Mouse (Mus musculus) ES-Bruce4 (cell line): ENCODE measurements around the gene Rp9. TPM values are rescaled to one million over a fixed set of nuclear protein-coding genes. Genes with fewer than 3 reads are reported as not detected.

Experiments used
- H3K27ac ChIP-seq: 2 replicates; pipeline ENCODE4 v1.5.1; 2012; ENCODE audit warnings: low read length, inconsistent platforms; ENCODE audit not compliant: insufficient read depth
- H3K27me3 ChIP-seq: 2 replicates; pipeline ENCODE4 v1.6.1; 2012; ENCODE audit warnings: mild to moderate bottlenecking, low read length, inconsistent platforms; ENCODE audit not compliant: control insufficient read depth, poor library complexity, insufficient read depth, severe bottlenecking
- H3K36me3 ChIP-seq: 2 replicates; pipeline ENCODE4 v1.6.1; 2012; ENCODE audit warnings: inconsistent platforms, mild to moderate bottlenecking, low read length, moderate library complexity; ENCODE audit not compliant: control insufficient read depth, poor library complexity, insufficient read depth, severe bottlenecking
- H3K4me1 ChIP-seq: one replicate; pipeline ENCODE4 v1.8.1; 2011; ENCODE audit warnings: low read length; ENCODE audit not compliant: control insufficient read depth, insufficient read depth
- H3K4me3 ChIP-seq: 2 replicates; pipeline ENCODE4 v1.5.1; 2011; ENCODE audit warnings: low read depth, mild to moderate bottlenecking, low read length
- H3K9ac ChIP-seq: 2 replicates; pipeline ENCODE4 v1.6.1; 2012; ENCODE audit warnings: low read depth, mild to moderate bottlenecking, inconsistent platforms; ENCODE audit not compliant: poor library complexity, severe bottlenecking
- H3K9me3 ChIP-seq: replicated peaks from 2 replicates; pipeline ENCODE4 v1.6.1; 2012; ENCODE audit warnings: mild to moderate bottlenecking, low read length, inconsistent platforms; ENCODE audit not compliant: control insufficient read depth, poor library complexity, insufficient read depth, severe bottlenecking
- CTCF ChIP-seq: IDR thresholded peaks from one replicate; pipeline ENCODE4 v1.8.1; 2011; ENCODE audit warnings: low read depth, low read length
- EP300 ChIP-seq: IDR thresholded peaks from 2 replicates; pipeline ENCODE4 v1.6.1; 2011; ENCODE audit warnings: low read depth, low read length; ENCODE audit not compliant: insufficient read depth
- POLR2A ChIP-seq: IDR thresholded peaks from one replicate; pipeline ENCODE4 v1.8.1; 2011; ENCODE audit warnings: low read length; ENCODE audit not compliant: insufficient read depth
- polyA plus RNA-seq: library from polyadenylated mRNA; stranded (reverse); fragments of >200 nt; gene quantifications from 2 replicates; pipeline ENCODE4 v1.2.4, GENCODE M21; 2011; ENCODE audit warnings: low read depth; ENCODE audit not compliant: missing spikeins, insufficient read depth, insufficient read length

Rp9 gene
- polyA plus RNA-seq, 1 experiment = 42.8 TPM

GRCm38 (mm10) chr9:22497021-22497767 is 27.7 kb upstream of the Rp9 start:
- TF ChIP-seq POLR2A (no peak), EP300 (no peak), CTCF (no peak)
- no peaks in the 10 kb centered on the region for H3K36me3 ChIP-seq

GRCm38 (mm10) chr9:22495133-22495532 is 25.6 kb upstream of the Rp9 start:
- Histone ChIP-seq H3K36me3 (no peaks in the 10 kb centered on the region), H3K27ac (no peak overlapping the region), H3K4me1 (no peaks in the 10 kb centered on the region), H3K27me3 (no peaks in the 10 kb centered on the region), H3K9ac (no peak overlapping the region), H3K9me3 (no peaks in the 10 kb centered on the region), H3K4me3 (no peak overlapping the region)
- TF ChIP-seq EP300 (no peak), POLR2A (no peak), CTCF (peak; percentile 34)

More at GRCm38 (mm10) chr9:22497021-22497767, 27.7 kb upstream of the Rp9 start:
- Histone ChIP-seq H3K9me3 (no peaks in the 10 kb centered on the region), H3K4me1 (no peaks in the 10 kb centered on the region), H3K4me3 (no peak overlapping the region), H3K27me3 (no peaks in the 10 kb centered on the region), H3K9ac (no peak overlapping the region), H3K27ac (no peak overlapping the region)

GRCm38 (mm10) chr9:22494203-22494807 is 24.8 kb upstream of the Rp9 start:
- Histone ChIP-seq H3K9ac (no peak overlapping the region), H3K9me3 (no peaks in the 10 kb centered on the region), H3K4me3 (no peak overlapping the region), H3K27ac (no peak overlapping the region), H3K4me1 (no peaks in the 10 kb centered on the region), H3K36me3 (no peaks in the 10 kb centered on the region), H3K27me3 (no peaks in the 10 kb centered on the region)
- TF ChIP-seq EP300 = no peak
- TF ChIP-seq CTCF = peak; percentile 43
- no peak for TF ChIP-seq POLR2A

- Histone ChIP-seq H3K27ac (no peak overlapping the region), H3K9ac (no peak overlapping the region), H3K4me1 (no peaks in the 10 kb centered on the region), H3K27me3 (no peaks in the 10 kb centered on the region), H3K36me3 (no peaks in the 10 kb centered on the region), H3K9me3 (no peaks in the 10 kb centered on the region), H3K4me3 (no peak overlapping the region)
- TF ChIP-seq POLR2A (no peak), CTCF (no peak), EP300 (no peak)
Observed at GRCm38 (mm10) chr9:22488963-22489362, 19.4 kb upstream of the Rp9 start.

GRCm38 (mm10) chr9:22486211-22486610 is 16.7 kb upstream of the Rp9 start:
- H3K4me3 ChIP-seq = peak overlapping the region; percentile 95
- H3K9me3 ChIP-seq = no peaks in the 10 kb centered on the region
- no peaks in the 10 kb centered on the region for H3K4me1 ChIP-seq
- no peaks in the 10 kb centered on the region for H3K27me3 ChIP-seq
- H3K9ac ChIP-seq = peak overlapping the region; percentile 87
- H3K36me3 ChIP-seq = no peaks in the 10 kb centered on the region
- TF ChIP-seq CTCF (no peak), POLR2A (peak; percentile 40)
- H3K27ac ChIP-seq = peak overlapping the region; percentile 41; the same call in 1 of the 2 replicates

GRCm38 (mm10) chr9:22484562-22485308 is 15.2 kb upstream of the Rp9 start:
- Histone ChIP-seq H3K27ac (no peak overlapping the region), H3K9ac (peak overlapping the region; percentile 87; the same call in 1 of the 2 replicates), H3K27me3 (no peaks in the 10 kb centered on the region), H3K4me3 (no peak overlapping the region), H3K4me1 (no peaks in the 10 kb centered on the region), H3K36me3 (no peaks in the 10 kb centered on the region), H3K9me3 (no peaks in the 10 kb centered on the region)
- no peak for TF ChIP-seq POLR2A
- TF ChIP-seq CTCF = no peak
- no peak for TF ChIP-seq EP300
